In the genomic region with DNA sequence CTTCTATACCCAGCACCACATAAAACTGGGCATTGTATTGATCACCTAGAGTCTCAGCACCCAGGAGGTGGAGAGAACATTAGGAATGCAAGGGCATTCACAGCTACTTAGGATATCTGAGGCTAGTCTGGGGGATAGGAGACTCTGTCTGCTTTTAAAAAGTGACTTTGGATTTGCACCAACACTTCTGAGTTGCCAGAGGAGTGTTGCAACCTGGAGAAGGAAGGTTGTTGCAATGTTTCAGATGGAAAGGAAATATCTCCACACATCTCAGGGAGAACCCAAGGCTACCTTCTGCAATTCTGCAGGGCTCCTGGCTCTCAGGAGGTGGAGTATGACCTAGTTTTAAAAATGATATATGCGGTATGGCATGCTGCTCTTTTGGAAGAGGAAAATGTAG, we compare ENCODE assay signal across 22 mouse cellular contexts. TPM values are rescaled to one million over a fixed set of nuclear protein-coding genes. Genes with fewer than 3 reads are reported as not detected.
DNase-seq lines count a peak whose midpoint lies in the region; ATAC-seq and TF ChIP-seq lines count a peak whose summit lies in the region.
"Had no signal": no experiment of that assay in that cellular context is flagged by ENCODE, and none has a peak within 500 bp of the region (broad histone marks: within the 10 kb centered on the region; RNA-seq: fewer than 3 reads in every experiment).

No protein-coding gene starts in this region.

- no peaks in the 10 kb centered on the region for H3K36me3 ChIP-seq in embryonic facial prominence, embryonic 15.5 days
- H3K36me3 ChIP-seq in embryonic facial prominence, embryonic 10.5 days (replicated peaks) = no peaks in the 10 kb centered on the region
- no peaks in the 10 kb centered on the region for H3K36me3 ChIP-seq in lung, postnatal 0 days (ENCODE audit: insufficient read depth, low read length)
- H3K36me3 ChIP-seq in stomach, embryonic 16.5 days (ENCODE audit: control insufficient read depth, insufficient read depth, low read length) = no peaks in the 10 kb centered on the region
- H3K36me3 ChIP-seq in midbrain, embryonic 11.5 days (ENCODE audit: control insufficient read depth, insufficient read depth, low read length) = no peaks in the 10 kb centered on the region
- H3K36me3 ChIP-seq: forebrain, embryonic 12.5 days; heart, embryonic 13.5 days; hindbrain, embryonic 15.5 days; intestine, embryonic 15.5 days; midbrain, embryonic 15.5 days had no signal

- H3K9me3 ChIP-seq in embryonic facial prominence, embryonic 15.5 days (replicated peaks) = no peaks in the 10 kb centered on the region
- no peaks in the 10 kb centered on the region for H3K9me3 ChIP-seq in embryonic facial prominence, embryonic 10.5 days
- no peaks in the 10 kb centered on the region for H3K9me3 ChIP-seq in lung, postnatal 0 days (ENCODE audit: low read length)
- H3K9me3 ChIP-seq in stomach, embryonic 16.5 days (replicated peaks; ENCODE audit: control insufficient read depth, low read length) = no peaks in the 10 kb centered on the region
- no peaks in the 10 kb centered on the region for H3K9me3 ChIP-seq in midbrain, embryonic 11.5 days (ENCODE audit: control insufficient read depth, low read length)
- H3K9me3 ChIP-seq: forebrain, embryonic 12.5 days; heart, embryonic 13.5 days; hindbrain, embryonic 15.5 days; intestine, embryonic 15.5 days; midbrain, embryonic 15.5 days had no signal

- H3K4me2 ChIP-seq in embryonic facial prominence, embryonic 15.5 days (replicated peaks) = no peak overlapping the region
- no peak overlapping the region for H3K4me2 ChIP-seq in lung, postnatal 0 days (replicated peaks; ENCODE audit: low read depth, low read length)
- H3K4me2 ChIP-seq in stomach, embryonic 16.5 days (ENCODE audit: low read depth, low read length) = no peak overlapping the region
- H3K4me2 ChIP-seq in midbrain, embryonic 11.5 days = no peak overlapping the region
- H3K4me2 ChIP-seq: forebrain, embryonic 12.5 days; heart, embryonic 13.5 days; hindbrain, embryonic 15.5 days; intestine, embryonic 15.5 days; liver, embryonic 11.5 days; midbrain, embryonic 15.5 days had no signal

- no peak for TF ChIP-seq EP300 in lung, postnatal 0 days (IDR thresholded peaks at IDR 0.05)

- no peak for ATAC-seq in embryonic facial prominence, embryonic 15.5 days (ENCODE audit: insufficient number of reproducible peaks, low FRiP score, low TSS enrichment, low read depth)
- no peak for ATAC-seq in lung, postnatal 0 days
- ATAC-seq in stomach, embryonic 16.5 days (ENCODE audit: insufficient read depth, low FRiP score) = no peak
- no peak for ATAC-seq in midbrain, embryonic 11.5 days (ENCODE audit: low FRiP score)
- ATAC-seq: intestine, embryonic 15.5 days; midbrain, embryonic 15.5 days had no signal

- no peak overlapping the region for H3K4me3 ChIP-seq in embryonic facial prominence, embryonic 15.5 days (replicated peaks)
- H3K4me3 ChIP-seq in embryonic facial prominence, embryonic 10.5 days = no peak overlapping the region
- no peak overlapping the region for H3K4me3 ChIP-seq in lung, postnatal 0 days (ENCODE audit: low read depth, low read length)
- no peak overlapping the region for H3K4me3 ChIP-seq in stomach, embryonic 16.5 days (replicated peaks; ENCODE audit: low read length)
- no peak overlapping the region for H3K4me3 ChIP-seq in midbrain, embryonic 11.5 days (ENCODE audit: low read depth, low read length)
- H3K4me3 ChIP-seq: forebrain, embryonic 12.5 days; heart, embryonic 13.5 days; hindbrain, embryonic 15.5 days; intestine, embryonic 15.5 days; left cerebral cortex, adult 2 months; midbrain, embryonic 15.5 days; myocyte had no signal

- peak overlapping the region; percentile 58; the same call in 1 of the 2 replicates for H3K27ac ChIP-seq in embryonic facial prominence, embryonic 15.5 days (replicated peaks)
- no peak overlapping the region for H3K27ac ChIP-seq in embryonic facial prominence, embryonic 10.5 days (replicated peaks)
- H3K27ac ChIP-seq in lung, postnatal 0 days (ENCODE audit: low read length) = no peak overlapping the region
- peak overlapping the region; percentile 38; the same call in 1 of the 2 replicates for H3K27ac ChIP-seq in stomach, embryonic 16.5 days (ENCODE audit: low read length)
- no peak overlapping the region for H3K27ac ChIP-seq in midbrain, embryonic 11.5 days (ENCODE audit: low read depth, low read length)
- H3K27ac ChIP-seq: forebrain, embryonic 12.5 days; heart, embryonic 13.5 days; hindbrain, embryonic 15.5 days; intestine, embryonic 15.5 days; left cerebral cortex, adult 2 months; midbrain, embryonic 15.5 days had no signal

- WGBS in embryonic facial prominence, embryonic 15.5 days = 90% methylated on average over 1 of the region's 1 CpGs
- 88% methylated on average over 1 of the region's 1 CpGs for WGBS in embryonic facial prominence, embryonic 10.5 days
- 69% methylated on average over 1 of the region's 1 CpGs for WGBS in lung, postnatal 0 days
- 89% methylated on average over 1 of the region's 1 CpGs for WGBS in stomach, embryonic 16.5 days
- 92% methylated on average over 1 of the region's 1 CpGs for WGBS in midbrain, embryonic 11.5 days

- TF ChIP-seq CTCF in lung, postnatal 0 days (IDR thresholded peaks at IDR 0.05) = no peak

- no peak for DNase-seq in embryonic facial prominence, embryonic 10.5 days (ENCODE audit: low spot score)
- DNase-seq in lung, postnatal 0 days (ENCODE audit: low spot score) = peak; percentile 71
- DNase-seq in lung, postnatal 14 days = no peak
- DNase-seq in NIH3T3 (ENCODE audit: low read depth) = peak; percentile 56
- DNase-seq in midbrain, embryonic 11.5 days (ENCODE audit: low spot score, missing footprints) = no peak
- DNase-seq: cerebellum, adult 8-10 months; heart, postnatal 4 days; kidney, postnatal 36 days; layer of hippocampus, adult 9-11 months; left cerebral cortex, postnatal 4 days; right cerebral cortex, postnatal 4 days; thymus, postnatal 14 days had no signal

- no peaks in the 10 kb centered on the region for H3K27me3 ChIP-seq in embryonic facial prominence, embryonic 15.5 days
- peaks cover 6% of the 10 kb centered on the region; the same call in 1 of the 2 replicates for H3K27me3 ChIP-seq in embryonic facial prominence, embryonic 10.5 days (replicated peaks; ENCODE audit: low read depth, poor library complexity, severe bottlenecking)
- no peaks in the 10 kb centered on the region for H3K27me3 ChIP-seq in lung, postnatal 0 days (replicated peaks; ENCODE audit: insufficient read depth, low read length)
- no peaks in the 10 kb centered on the region for H3K27me3 ChIP-seq in stomach, embryonic 16.5 days (ENCODE audit: control insufficient read depth, insufficient read depth, low read length)
- H3K27me3 ChIP-seq in midbrain, embryonic 11.5 days (ENCODE audit: control insufficient read depth, insufficient read depth, low read length) = no peaks in the 10 kb centered on the region
- H3K27me3 ChIP-seq: forebrain, embryonic 12.5 days; heart, embryonic 13.5 days; hindbrain, embryonic 15.5 days; intestine, embryonic 15.5 days; midbrain, embryonic 15.5 days had no signal

- H3K9ac ChIP-seq in embryonic facial prominence, embryonic 15.5 days = no peak overlapping the region
- no peak overlapping the region for H3K9ac ChIP-seq in lung, postnatal 0 days (replicated peaks; ENCODE audit: low read depth)
- H3K9ac ChIP-seq in stomach, embryonic 16.5 days (ENCODE audit: low read length) = no peak overlapping the region
- H3K9ac ChIP-seq in midbrain, embryonic 11.5 days (ENCODE audit: low read length) = no peak overlapping the region
- H3K9ac ChIP-seq: forebrain, embryonic 12.5 days; heart, embryonic 13.5 days; hindbrain, embryonic 15.5 days; intestine, embryonic 15.5 days; midbrain, embryonic 15.5 days had no signal

- peaks cover 9% of the 10 kb centered on the region; the same call in 1 of the 2 replicates for H3K4me1 ChIP-seq in embryonic facial prominence, embryonic 15.5 days
- peaks cover 8% of the 10 kb centered on the region; the same call in 1 of the 2 replicates for H3K4me1 ChIP-seq in embryonic facial prominence, embryonic 10.5 days
- H3K4me1 ChIP-seq in lung, postnatal 0 days (ENCODE audit: insufficient read depth, low read depth, low read length) = no peaks in the 10 kb centered on the region; the same call in 1 of the 2 replicates
- peaks cover 8% of the 10 kb centered on the region for H3K4me1 ChIP-seq in stomach, embryonic 16.5 days (ENCODE audit: control insufficient read depth, insufficient read depth, low read length)
- no peaks in the 10 kb centered on the region for H3K4me1 ChIP-seq in midbrain, embryonic 11.5 days (ENCODE audit: control insufficient read depth, insufficient read depth, low read length)

RNA-seq across cellular contexts. Expression of a gene that starts 3.7 kb away (rescaled TPM):
- polyA plus RNA-seq in embryonic facial prominence, embryonic 15.5 days (2015; fragmentation: Nextera tagmentation; extraction: Ambion mirVana) = 16.8 and 17.2 TPM in 2 replicates
- polyA plus RNA-seq in embryonic facial prominence, embryonic 10.5 days (2016; fragmentation: Nextera tagmentation; extraction: Ambion mirVana) = 15.3 and 16.3 TPM in 2 replicates
- polyA plus RNA-seq in lung, postnatal 0 days (2015; fragmentation: Nextera tagmentation; extraction: Ambion mirVana) = 13.4 and 14.1 TPM in 2 replicates
- polyA plus RNA-seq in stomach, embryonic 16.5 days (2015; fragmentation: Nextera tagmentation; extraction: Ambion mirVana) = 9.3 and 11.6 TPM in 2 replicates
- polyA plus RNA-seq in midbrain, embryonic 11.5 days (2014; fragmentation: Nextera tagmentation; extraction: Ambion mirVana) = 27.5 and 28.2 TPM in 2 replicates

RNA-seq across cellular contexts. Expression of a gene that starts 42.1 kb away (rescaled TPM):
- polyA plus RNA-seq in embryonic facial prominence, embryonic 15.5 days (2015; fragmentation: Nextera tagmentation; extraction: Ambion mirVana) = 7.4 and 7.9 TPM in 2 replicates
- polyA plus RNA-seq in embryonic facial prominence, embryonic 10.5 days (2016; fragmentation: Nextera tagmentation; extraction: Ambion mirVana) = 1.5 and 1.8 TPM in 2 replicates
- 4.2 and 4.6 TPM in 2 replicates for polyA plus RNA-seq in lung, postnatal 0 days (2015; fragmentation: Nextera tagmentation; extraction: Ambion mirVana)
- polyA plus RNA-seq in stomach, embryonic 16.5 days (2015; fragmentation: Nextera tagmentation; extraction: Ambion mirVana) = 12.5 and 13.0 TPM in 2 replicates
- polyA plus RNA-seq in midbrain, embryonic 11.5 days (2014; fragmentation: Nextera tagmentation; extraction: Ambion mirVana) = 3.3 and 4.5 TPM in 2 replicates

Comparison
In these comparisons a context has a peak if more than half of its experiments do, and no peak if none do; other contexts are left out.
1. H3K27ac ChIP-seq: peak in embryonic facial prominence, embryonic 15.5 days (single experiment) and stomach, embryonic 16.5 days (single experiment); none in embryonic facial prominence, embryonic 10.5 days (single experiment), lung, postnatal 0 days (single experiment) and midbrain, embryonic 11.5 days (single experiment).
2. DNase-seq: peak in lung, postnatal 0 days (single experiment) and NIH3T3 (single experiment); none in embryonic facial prominence, embryonic 10.5 days (single experiment), lung, postnatal 14 days (single experiment) and midbrain, embryonic 11.5 days (single experiment).